Mouse (Mus musculus) stomach, postnatal 0 days (tissue): ENCODE measurements at regions not wholly inside any gene's neighbourhood (a gene's known extent, or its start where the extent isn't known, plus 50 kb on each side); places are given as distances from the start of the nearest gene placed in this dataset.

Experiments
- ATAC-seq: fragments of 200-750 bp; cut with Nextera tagmentation; 2 replicates; pipeline ENCODE4 v1.8.0; 2017; ENCODE audit not compliant: low FRiP score, low TSS enrichment
- DNase-seq: peaks from one replicate; pipeline ENCODE4 v3.0.0-alpha.2; 2016; ENCODE audit warnings: low spot score
- H3K27ac ChIP-seq: fragments of 300-500 bp; sonication (generic); replicated peaks from 2 replicates; pipeline ENCODE4 v1.5.1; 2014; ENCODE audit warnings: mild to moderate bottlenecking, control low read depth
- H3K27me3 ChIP-seq: fragments of 300-500 bp; sonication (generic); 2 replicates; pipeline ENCODE4 v1.6.1; 2014; ENCODE audit warnings: low read length; ENCODE audit not compliant: control insufficient read depth, insufficient read depth
- H3K36me3 ChIP-seq: fragments of 300-500 bp; sonication (generic); 2 replicates; pipeline ENCODE4 v1.6.1; 2014; ENCODE audit warnings: low read length, mixed read lengths; ENCODE audit not compliant: control insufficient read depth, insufficient read depth
- H3K4me1 ChIP-seq: fragments of 300-500 bp; sonication (generic); replicated peaks from 2 replicates; pipeline ENCODE4 v1.6.1; 2014; ENCODE audit warnings: antibody characterized with exemption; ENCODE audit not compliant: control insufficient read depth, insufficient read depth
- H3K4me2 ChIP-seq: fragments of 300-500 bp; sonication (generic); replicated peaks from 2 replicates; pipeline ENCODE4 v1.6.1; 2014; ENCODE audit warnings: low read depth, mild to moderate bottlenecking, control low read depth, moderate library complexity
- H3K4me3 ChIP-seq: fragments of 300-500 bp; sonication (generic); 2 replicates; pipeline ENCODE4 v1.5.1; 2014; ENCODE audit warnings: low read depth, low read length, control low read depth
- H3K9ac ChIP-seq: fragments of 300-500 bp; sonication (generic); 2 replicates; pipeline ENCODE4 v1.6.1; 2014; ENCODE audit warnings: mild to moderate bottlenecking, low read length, control low read depth, mixed read lengths
- H3K9me3 ChIP-seq: fragments of 300-500 bp; sonication (generic); 2 replicates; pipeline ENCODE4 v1.6.1; 2016; ENCODE audit warnings: low read length; ENCODE audit not compliant: control insufficient read depth
- CTCF ChIP-seq: IDR thresholded peaks from 2 replicates; pipeline ENCODE4 v1.5.1; 2016; ENCODE audit warnings: antibody characterized with exemption, low read depth, mild to moderate bottlenecking, moderate library complexity
- EP300 ChIP-seq: optimal IDR thresholded peaks from 2 replicates; pipeline ENCODE3; 2016; ENCODE audit warnings: antibody characterized with exemption
- WGBS: fragments of 180-500 bp; shearing (Covaris S2); extraction: QIAGEN DNeasy Blood & Tissue Kit; methylation state at CpG from one replicate; pipeline ENCODE4 v1.1.7; 2014; 5-methylcytosine and 5-hydroxymethylcytosine counted together

- no peak overlapping the region for H3K4me2 ChIP-seq
- 78% methylated on average over 3 of the region's 3 CpGs for WGBS
- TF ChIP-seq CTCF: no peak
- TF ChIP-seq EP300: no peak
These were observed 347.4 kb upstream of the Tmc3 start for GRCm38 (mm10) chr7:83237336-83237735.

GRCm38 (mm10) chr7:83238091-83238490 is 346.6 kb upstream of the Tmc3 start:
- H3K27ac ChIP-seq: no peak overlapping the region
- H3K9me3 ChIP-seq: no peaks in the 10 kb centered on the region
- H3K9ac ChIP-seq: no peak overlapping the region
- H3K4me3 ChIP-seq: no peak overlapping the region
- no peaks in the 10 kb centered on the region for H3K36me3 ChIP-seq
- TF ChIP-seq CTCF: no peak
- no peak for TF ChIP-seq EP300
- H3K4me1 ChIP-seq: no peaks in the 10 kb centered on the region
- H3K4me2 ChIP-seq: no peak overlapping the region
- no peaks in the 10 kb centered on the region for H3K27me3 ChIP-seq
- no peak for ATAC-seq
- no peak for DNase-seq

More at GRCm38 (mm10) chr7:83237336-83237735, 347.4 kb upstream of the Tmc3 start:
- H3K36me3 ChIP-seq: no peaks in the 10 kb centered on the region
- H3K9ac ChIP-seq: no peak overlapping the region
- no peaks in the 10 kb centered on the region for H3K4me1 ChIP-seq
- DNase-seq (no peak), ATAC-seq (no peak)
- H3K9me3 ChIP-seq: no peaks in the 10 kb centered on the region
- H3K27ac ChIP-seq: no peak overlapping the region
- H3K27me3 ChIP-seq: no peaks in the 10 kb centered on the region
- no peak overlapping the region for H3K4me3 ChIP-seq

GRCm38 (mm10) chr7:83242233-83242632 is 342.5 kb upstream of the Tmc3 start:
- no peak for ATAC-seq
- Histone ChIP-seq H3K4me2 (no peak overlapping the region), H3K9ac (no peak overlapping the region), H3K9me3 (no peaks in the 10 kb centered on the region), H3K4me3 (no peak overlapping the region), H3K4me1 (no peaks in the 10 kb centered on the region), H3K36me3 (no peaks in the 10 kb centered on the region), H3K27me3 (no peaks in the 10 kb centered on the region), H3K27ac (no peak overlapping the region)
- WGBS: 29% methylated on average over 3 of the region's 3 CpGs
- no peak for DNase-seq
- TF ChIP-seq EP300 (no peak), CTCF (no peak)

GRCm38 (mm10) chr7:83245867-83246266 is 338.9 kb upstream of the Tmc3 start:
- DNase-seq (no peak), ATAC-seq (no peak)
- Histone ChIP-seq H3K9ac (no peak overlapping the region), H3K4me3 (no peak overlapping the region), H3K4me2 (no peak overlapping the region), H3K36me3 (no peaks in the 10 kb centered on the region), H3K9me3 (no peaks in the 10 kb centered on the region), H3K27me3 (no peaks in the 10 kb centered on the region), H3K4me1 (no peaks in the 10 kb centered on the region), H3K27ac (no peak overlapping the region)
- no peak for TF ChIP-seq CTCF
- no peak for TF ChIP-seq EP300
- 68% methylated on average over 2 of the region's 2 CpGs for WGBS

GRCm38 (mm10) chr7:83251995-83252563 is 332.6 kb upstream of the Tmc3 start:
- Histone ChIP-seq H3K4me1 (no peaks in the 10 kb centered on the region), H3K9me3 (no peaks in the 10 kb centered on the region), H3K9ac (no peak overlapping the region), H3K4me3 (no peak overlapping the region), H3K27ac (no peak overlapping the region), H3K27me3 (no peaks in the 10 kb centered on the region), H3K4me2 (no peak overlapping the region), H3K36me3 (no peaks in the 10 kb centered on the region)
- no peak for ATAC-seq
- 83% methylated on average over 8 of the region's 8 CpGs for WGBS
- DNase-seq: no peak
- TF ChIP-seq EP300: no peak
- no peak for TF ChIP-seq CTCF

- TF ChIP-seq EP300 (no peak), CTCF (no peak)
- DNase-seq (no peak), ATAC-seq (no peak)
- no peak overlapping the region for H3K9ac ChIP-seq
- no peaks in the 10 kb centered on the region for H3K27me3 ChIP-seq
- 78% methylated on average over 9 of the region's 9 CpGs for WGBS
- H3K36me3 ChIP-seq: no peaks in the 10 kb centered on the region
- H3K9me3 ChIP-seq: no peaks in the 10 kb centered on the region
- no peaks in the 10 kb centered on the region for H3K4me1 ChIP-seq
- no peak overlapping the region for H3K4me2 ChIP-seq
- H3K4me3 ChIP-seq: no peak overlapping the region
- H3K27ac ChIP-seq: no peak overlapping the region
These were observed 331.7 kb upstream of the Tmc3 start for GRCm38 (mm10) chr7:83253001-83253400.
